Mouse (Mus musculus) right cerebral cortex, postnatal 4 days (tissue): ENCODE data around the gene Mllt6.

Experiments
- DNase-seq: peaks from one replicate; pipeline ENCODE4 v3.0.0-alpha.2; 2022

Mllt6 gene

DNA sequence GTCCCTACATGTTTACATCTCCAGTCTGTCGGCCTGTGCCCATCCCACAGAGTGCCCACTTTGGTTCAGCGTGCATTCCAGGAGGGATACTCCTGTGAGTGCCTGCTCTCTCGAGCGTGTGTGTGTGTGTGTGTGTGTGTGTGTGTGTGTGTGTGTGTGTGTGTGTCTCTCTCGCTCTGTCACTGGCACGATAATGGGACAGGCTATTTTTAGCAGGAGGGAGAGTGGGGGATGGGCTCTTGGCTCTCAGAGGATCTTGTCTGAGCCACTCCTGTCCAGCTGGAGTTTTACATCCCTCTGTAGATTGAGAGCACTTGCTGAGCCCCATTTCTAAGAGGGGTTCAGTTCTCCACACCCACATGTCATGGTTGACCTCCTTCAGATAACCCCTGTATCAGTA, 6.6 kb downstream of the Mllt6 start:
- DNase-seq: no peak

DNA sequence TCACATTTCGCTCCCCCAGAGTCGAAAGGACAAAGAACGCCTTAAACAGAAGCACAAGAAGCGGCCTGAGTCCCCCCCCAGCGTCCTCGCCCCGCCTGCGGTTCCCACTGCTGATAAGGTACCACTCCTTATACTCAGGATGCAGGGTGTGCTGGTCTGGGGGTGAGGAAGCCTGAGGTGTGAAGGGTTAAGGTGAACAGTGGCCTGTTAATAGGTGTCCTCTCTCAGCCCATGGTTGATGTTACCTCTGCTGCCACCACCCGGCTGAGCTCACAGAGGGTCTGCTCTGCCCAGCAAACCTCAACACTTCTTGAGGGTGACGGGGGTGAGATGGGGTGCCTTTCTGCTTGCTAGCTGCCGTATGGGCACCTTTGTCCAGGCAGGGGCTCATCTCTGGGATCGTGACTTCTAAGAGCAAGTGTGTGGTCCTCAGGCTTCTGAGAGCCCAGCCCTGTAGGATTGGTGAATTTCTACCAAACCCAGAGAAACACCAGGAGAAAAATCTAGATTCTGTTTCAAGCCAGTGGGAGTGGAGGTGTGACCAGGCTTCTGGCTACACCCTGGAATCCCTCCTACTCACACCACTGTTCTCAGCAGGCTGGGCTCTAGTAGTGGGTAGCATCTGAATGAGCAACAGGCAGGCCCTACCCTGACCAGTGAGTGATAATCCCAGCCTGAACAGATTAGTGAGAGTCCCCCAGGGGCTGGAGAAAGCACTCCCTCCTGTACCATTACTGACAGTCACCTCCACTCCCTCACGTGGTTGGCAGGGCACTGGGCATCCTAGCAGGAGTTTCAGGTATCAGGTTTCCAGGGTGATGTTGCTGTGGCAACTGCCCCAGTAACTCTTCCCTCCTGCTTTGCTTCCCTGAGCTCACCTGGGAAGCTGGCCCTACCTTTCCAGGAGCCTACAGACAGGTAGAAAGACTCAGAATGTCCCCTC, 7.3 kb downstream of the Mllt6 start:
- no peak for DNase-seq

DNA sequence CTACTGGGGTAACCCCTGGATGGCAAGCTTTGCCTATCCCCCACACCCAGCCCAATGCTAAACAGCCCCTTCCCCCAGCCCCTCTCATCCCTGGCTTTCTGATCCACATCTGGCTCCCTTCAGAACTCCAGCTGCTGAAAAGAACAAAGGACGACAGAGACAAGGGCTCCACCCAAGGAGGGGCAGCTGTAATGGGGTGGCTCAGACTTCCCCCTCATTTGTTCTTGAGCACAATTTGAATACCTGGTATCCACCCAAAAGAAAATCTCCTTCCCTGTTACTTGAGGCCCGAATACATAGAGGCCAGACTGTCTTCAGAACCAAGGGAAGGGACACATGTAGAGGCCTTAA, 7.9 kb downstream of the Mllt6 start:
- no peak for DNase-seq

DNA sequence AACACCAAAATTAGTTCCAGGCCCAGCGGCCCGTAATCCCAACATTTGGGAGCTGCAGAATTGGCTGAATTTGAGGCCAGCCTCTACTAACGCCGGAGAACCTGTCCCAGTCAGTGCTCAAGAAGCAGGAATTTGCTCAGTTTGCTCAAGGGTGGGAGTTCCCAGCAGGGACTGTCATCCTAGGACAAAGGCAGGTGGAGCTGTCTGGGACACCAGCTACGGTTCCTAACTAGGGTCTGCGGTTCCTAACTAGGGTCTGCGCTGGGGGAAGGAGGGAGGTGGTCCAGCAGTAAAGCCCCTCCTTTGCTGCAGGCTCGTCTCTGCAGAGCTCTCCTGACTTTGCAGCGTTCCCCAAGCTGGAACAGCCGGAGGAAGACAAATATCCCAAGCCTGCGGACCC, 9.9 kb downstream of the Mllt6 start:
- DNase-seq: no peak

DNA sequence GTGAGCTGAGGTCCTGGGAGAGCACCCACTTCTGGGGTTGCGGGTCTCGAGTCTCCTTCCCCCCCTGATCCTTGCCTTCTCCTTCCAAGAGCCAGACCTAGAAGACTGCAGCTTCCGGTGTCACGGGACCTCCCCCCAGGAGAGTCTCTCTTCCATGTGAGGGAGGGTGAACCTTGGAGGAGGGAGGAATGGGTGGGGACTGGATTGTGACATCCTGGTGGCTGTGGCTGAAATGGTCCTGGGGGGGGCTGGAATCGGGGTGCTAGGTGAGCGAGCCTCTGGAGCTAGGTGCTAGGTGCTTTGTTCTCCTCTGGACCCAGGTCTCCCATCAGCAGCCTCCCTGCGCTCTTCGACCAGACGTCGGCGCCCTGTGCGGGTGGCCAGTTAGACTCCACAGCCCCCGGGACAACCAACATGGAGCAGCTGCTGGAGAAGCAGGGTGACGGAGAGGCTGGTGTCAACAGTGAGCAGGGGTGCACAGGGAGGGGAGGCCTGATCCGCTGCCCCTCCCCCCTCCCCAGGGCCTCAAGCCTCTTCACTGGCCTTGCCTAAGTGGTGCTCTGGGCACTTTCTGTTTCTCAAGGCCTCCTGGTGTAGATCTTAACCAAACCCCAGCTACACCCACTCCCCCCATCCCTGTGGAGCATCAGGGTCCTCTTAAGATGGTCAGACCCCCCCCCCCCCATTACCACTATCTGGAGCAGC, 13.0 kb downstream of the Mllt6 start:
- DNase-seq: no peak

DNA sequence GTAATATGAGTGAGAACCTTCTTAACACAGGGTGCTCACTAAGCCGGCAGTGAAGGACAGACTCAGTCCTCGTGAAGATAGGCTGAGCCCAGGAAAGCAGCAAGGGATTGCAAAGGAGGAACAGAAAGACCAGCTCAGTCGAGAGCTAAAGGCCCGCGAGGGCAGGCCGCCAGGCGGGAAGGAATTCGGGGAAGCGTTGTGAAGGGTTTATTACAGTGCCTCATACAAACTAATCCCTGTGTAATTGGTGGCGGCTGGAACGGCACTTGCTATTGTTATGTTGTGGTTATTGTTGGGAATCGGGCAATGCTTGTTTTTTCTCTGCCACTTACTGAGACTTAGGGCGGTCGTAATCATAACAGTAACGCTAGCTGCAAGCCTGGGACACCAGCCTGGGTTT, 14.2 kb downstream of the Mllt6 start:
- DNase-seq: no peak

DNA sequence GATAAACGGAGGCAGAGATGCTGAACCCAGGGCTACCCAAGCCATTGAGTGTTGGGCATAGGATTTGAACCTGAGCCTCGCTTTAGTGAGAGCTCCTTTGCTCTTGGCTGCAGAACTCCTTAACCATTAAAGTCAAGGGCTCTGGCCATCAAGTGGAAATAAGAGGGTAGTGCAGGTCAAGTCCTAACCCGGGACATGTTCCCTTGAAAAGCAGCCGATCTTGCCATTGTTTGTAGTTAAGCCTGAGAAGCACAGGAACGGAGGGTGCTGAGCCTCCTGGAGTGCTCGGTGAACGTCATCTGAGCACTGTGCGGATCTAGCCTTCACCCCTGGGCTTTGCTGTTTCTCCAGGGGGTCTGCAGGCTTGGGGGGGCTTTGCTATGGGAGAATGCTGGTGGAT, 14.6 kb downstream of the Mllt6 start:
- no peak for DNase-seq

DNA sequence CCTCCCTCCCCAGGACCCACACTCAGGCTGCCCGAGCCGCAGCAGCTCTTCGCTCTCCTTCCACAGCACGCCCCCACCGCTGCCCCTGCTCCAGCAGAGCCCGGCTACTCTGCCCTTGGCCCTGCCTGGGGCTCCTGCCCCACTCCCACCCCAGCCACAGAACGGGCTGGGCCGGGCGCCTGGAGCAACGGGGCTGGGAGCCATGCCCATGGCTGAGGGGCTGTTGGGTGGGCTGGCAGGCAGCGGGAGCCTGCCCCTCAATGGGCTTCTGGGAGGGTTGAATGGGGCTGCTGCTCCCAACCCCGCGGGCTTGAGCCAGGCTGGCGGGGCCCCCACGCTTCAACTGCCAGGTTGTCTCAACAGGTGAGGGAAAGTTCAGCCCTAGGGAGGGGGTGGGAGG, 15.1 kb downstream of the Mllt6 start:
- no peak for DNase-seq

DNA sequence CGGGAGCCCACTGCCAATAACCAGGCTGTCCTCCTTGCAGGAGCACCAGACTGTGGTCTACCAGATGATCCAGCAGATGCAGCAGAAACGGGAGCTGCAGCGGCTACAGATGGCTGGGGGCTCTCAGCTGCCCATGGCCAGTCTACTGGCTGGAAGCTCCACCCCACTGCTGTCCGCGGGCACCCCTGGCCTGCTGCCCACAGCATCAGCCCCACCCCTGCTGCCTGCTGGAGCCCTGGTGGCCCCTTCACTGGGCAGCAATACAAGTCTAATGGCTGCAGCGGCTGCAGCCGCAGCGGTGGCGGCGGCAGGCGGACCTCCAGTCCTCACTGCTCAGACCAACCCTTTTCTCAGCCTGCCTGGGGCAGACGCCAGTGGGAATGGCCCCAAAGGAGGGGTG, 17.2 kb downstream of the Mllt6 start:
- peak; percentile 57 for DNase-seq

DNA sequence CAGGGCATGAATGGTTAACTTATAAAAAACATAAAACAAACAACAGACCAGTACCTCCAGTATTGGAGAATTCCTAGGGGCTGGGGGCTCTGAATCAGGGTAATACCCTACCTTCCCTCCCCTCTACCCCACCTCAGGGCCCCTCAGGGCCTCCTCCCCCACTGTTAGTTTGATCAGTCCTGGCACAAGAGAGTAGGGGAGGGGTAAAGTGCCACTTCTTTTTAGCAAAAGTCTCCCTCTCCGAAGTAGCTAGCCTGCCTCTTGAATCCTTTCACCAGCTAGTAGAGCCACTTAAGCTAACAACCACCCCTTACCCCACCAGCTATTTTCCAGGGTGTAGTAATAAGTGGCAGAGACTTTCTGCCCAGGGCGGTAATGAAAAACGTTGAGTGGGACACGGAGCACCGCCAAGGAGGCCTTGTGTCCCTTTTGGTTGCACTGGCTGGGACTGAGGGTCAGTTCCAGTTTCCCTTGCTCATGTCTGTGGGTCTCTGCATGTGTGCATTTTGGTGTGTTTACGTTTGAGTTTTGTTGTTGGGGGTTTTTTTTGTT, 19.4 kb downstream of the Mllt6 start:
- DNase-seq: no peak

DNA sequence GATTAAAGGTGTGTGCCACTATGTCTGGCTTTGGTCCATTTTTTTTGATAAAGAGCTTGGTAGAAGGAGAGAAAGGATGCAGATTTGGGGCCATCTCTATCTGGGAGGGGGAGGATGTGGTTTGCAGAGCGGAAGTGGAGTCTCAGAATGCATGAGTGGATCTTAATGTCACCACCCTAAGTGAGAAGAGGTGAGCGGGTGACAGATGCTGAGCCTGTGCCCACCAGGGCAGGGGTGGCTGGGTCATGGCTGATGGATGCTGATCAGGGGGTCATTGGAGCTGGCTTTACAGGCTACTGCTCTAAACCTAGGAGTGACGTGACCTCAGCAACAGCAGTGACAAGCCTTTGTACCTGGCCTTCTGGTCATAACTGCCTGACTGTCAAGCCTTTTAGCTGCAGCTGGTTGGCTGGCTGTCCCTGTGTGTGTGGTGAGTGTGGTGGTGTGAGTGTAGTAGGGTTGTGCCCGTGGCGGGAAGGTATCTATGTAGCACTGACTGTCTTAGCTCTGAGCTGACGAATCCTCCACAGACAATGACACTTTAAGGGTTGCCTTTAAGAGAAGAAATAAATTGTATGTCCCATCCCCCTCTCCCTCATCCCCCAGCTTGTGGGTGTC, 21.0 kb downstream of the Mllt6 start:
- no peak for DNase-seq

DNA sequence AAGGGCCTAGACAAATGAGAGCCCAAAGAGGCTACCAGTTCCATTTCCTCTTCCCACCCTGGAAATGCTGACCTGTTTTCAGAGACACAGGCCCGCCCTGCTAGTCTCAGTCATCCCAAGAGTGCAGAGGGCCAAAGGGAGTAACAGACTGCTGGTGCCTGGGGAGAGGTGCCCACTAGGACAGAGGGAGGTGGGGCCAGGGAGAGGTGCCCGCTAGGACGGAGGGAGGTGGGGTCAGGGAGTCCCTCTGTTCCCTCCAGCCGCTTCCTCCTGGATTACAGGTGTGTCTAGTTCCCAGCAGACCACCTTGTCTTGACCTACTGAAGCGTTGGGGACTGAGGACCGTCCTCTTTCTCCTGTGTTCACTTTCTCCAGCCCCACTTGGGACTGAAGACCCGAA, 21.6 kb downstream of the Mllt6 start:
- no peak for DNase-seq

DNA sequence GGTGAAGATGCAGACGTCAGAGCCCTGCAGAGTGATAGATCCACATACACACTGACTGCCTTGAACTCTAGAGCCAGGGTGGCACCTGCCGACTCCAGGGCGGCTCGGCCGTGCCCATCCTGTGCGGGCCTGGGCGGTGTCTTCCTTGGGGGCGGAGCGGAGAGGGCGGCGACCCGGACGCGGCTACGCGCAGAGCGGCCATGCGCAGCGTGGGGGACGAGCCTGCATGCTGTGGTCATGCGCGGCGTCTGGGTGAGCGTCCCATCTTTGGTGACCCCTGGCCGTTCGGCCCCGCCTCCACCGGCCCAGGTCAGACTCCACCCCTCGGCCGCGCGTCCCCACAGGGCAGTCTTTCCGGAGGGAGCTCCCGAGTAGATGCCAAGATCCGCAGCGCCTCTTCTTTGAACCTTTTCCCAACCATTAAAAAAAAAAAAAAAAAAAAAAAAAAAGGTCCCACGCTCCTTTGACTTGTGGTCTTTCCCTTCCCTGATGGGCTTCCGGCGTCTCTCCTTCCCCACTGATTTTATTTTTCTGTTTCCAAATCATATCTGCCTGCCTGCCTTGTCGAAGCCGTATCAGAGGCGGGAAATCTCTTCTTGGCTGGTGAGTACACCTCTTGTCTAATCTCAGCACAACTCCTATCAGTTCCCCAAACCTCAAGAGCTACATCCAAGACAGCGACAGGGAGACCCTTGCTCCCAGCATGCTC, 22.6 kb downstream of the Mllt6 start, which contains the start of gene Cisd3:
TSS of gene Cisd3 (plus strand) at position 214 of the 709 bp plus-strand sequence.
- peak; percentile 68 for DNase-seq

DNA sequence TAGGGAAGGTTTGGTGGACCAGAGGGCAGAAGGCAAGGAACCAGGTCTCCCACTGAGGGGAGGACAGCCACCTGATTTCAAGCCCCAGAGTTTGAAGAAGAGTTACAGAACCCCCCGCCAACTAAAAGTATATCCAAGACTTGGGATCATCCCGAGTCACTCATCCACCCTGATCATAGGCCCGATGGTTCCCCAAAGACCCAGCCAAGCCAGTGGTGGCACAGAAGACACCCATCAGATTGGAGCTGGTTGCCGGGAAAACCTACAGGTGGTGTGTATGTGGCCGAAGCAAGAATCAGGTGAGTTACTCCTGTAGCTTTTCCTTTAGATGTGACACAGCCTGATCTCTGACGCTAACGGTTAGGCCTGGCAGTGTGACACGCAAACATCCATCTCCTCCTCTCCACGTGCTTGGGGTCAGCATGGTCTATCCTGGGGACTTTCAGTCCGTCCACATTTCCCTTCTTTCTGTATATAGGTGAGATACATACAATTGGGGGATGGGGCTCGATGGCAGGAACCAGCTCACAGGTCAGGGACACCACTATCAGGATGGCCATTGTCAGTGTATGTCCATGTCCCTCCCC, 23.2 kb downstream of the Mllt6 start:
- DNase-seq: no peak

DNA sequence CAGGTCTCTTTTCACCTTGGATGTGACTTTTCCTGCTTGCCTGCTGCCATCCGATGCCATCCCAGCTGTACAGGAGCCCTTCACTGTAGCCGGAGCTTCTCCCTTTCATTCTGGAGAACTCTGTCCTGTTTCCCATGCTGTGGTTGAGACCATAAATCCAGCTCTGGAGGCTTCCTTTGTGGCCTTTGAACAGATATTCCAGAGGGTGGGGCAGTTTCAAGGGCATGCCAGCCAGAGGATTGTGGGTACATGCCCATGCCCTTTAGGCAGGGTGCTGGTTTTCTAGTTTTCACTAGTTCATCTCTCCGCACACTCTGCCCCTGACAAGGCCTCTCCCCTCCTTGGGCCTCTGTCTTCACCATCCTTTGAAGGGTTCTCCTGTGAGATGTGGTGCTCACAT, 23.8 kb downstream of the Mllt6 start:
- DNase-seq: no peak

DNA sequence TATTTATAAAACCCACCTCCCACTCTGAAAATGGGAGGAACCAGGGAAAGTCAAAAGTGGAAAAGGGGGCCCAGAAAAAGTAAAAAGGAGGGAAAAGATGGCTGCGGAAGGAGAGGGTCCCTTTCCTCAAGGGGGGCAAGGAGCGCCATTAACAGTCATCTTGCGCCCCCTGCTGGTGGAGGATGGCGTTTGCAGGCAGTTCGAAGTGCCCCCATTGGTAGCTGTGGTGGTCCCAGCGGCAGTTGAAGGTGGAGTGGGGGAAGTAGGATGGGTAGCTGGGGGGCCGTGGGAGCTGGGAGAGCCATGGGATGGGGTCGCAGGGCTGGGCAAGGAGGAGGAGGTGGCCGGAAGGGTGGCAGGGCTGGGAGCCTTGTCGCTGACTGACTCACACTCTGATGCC, 26.6 kb downstream of the Mllt6 start:
- DNase-seq: peak; percentile 91

DNA sequence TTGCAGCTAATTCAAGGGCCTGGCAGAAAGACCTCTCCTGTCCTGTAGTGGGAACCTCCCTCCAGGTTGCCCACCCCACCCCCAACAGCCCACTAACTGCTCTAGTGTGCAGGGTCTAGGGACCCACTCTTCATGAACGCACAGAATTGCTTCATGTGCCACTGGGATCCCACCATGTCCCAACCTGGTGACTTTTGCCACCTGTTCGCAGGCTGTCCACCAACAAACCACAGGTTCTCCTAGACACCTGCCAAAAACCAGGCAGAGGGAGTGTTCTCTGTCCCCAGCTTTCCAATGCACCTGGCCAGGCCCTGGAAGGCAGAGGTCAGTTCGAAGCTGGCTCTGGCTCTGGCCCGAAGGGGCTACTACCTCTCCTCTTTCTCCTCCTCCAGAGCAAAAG, 31.2 kb downstream of the Mllt6 start:
- DNase-seq: no peak

DNA sequence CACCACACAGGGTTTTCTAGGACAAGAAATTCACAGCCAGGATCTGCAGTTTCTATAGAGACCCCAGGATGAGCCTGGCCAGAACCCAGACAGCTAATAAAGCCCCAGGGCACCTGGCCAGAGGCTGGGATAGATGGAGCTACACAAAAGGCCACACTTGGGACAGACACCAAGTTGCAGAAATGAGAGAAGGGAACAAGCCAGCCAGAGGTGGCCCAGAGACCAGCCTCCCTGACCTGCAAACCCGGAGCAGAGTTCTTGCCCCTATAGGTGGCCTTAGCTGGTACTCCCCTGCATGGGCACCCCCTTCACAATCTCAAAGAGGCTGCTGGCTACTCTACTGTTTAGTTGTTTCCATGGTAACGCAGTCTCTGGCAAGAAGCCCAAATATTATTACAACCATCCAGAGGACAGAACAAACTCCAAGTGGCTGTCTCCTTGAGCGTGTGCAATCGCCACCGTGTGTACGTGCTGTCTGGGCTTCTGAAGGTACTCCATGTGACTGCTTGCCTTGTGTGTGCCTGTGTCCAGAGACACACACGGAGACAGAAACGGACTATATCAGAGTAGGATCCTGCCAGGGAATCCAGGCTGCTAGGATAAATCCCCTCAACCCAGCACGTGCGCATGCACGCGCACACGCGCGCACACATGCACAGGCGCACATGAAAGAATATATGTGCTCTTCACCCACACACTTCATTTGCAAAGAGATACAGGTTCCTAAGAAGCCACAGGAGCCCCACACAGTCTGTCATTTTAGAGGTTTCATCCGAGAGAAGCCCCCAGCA, 31.9 kb downstream of the Mllt6 start:
- peak; percentile 69 for DNase-seq

DNA sequence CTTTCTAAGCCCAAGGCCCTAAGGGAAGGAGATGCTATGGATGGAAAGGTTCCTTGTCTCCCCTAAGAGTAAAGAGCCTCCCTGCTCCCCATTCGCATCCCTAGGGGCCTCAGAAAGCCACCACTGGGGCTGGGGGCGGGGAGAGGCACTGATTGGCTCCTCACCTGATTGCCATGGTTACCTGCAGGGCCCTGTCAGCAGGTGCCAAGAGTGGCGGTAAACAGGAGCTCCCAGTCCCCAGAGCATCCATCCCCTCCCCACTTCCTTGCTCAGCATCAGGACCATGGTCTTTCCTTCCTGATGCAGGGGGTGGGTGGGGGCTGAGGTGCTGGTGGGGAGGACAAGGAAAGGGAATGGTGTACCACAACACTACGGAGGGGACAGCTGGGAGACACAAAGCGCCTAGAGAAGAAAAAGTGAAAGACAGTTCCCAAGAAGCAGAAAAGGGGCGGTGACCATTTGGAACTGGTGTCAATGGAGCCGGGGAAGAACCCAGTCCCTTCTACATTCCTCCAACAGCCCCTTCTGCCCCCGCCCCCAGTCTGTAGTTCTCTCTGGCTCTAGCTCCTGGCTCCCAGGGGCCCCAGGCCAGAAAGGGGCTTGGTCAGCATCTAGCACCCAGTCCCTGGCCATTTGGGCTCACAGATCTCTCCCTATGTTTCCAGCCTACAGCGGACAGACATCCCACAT, 32.6 kb downstream of the Mllt6 start:
- no peak for DNase-seq

DNA sequence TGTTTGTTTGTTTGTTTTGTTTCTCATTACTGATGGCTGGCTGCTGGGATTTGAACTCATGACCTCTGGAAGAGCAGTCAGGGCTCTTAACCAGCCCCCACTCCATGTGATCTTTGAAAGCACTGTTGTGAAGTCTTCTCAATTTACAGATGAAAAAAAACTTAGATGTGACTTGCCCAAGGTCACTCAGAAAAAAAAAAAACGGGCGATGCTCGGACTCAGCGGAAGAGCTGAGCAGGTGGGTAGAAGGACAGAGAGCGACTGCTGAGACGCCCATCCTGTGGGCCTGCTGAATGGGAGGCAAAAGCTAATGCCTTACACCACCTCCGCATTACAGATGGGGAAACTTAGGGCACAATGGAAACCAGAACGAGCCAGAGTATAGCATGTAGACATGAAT, 33.5 kb downstream of the Mllt6 start:
- no peak for DNase-seq
